Mouse (Mus musculus): ENCODE measurements at regions not wholly inside any gene's neighbourhood (a gene's known extent, or its start where the extent isn't known, plus 50 kb on each side); places are given as distances from the start of the nearest gene placed in this dataset.
A peak's percentile ranks its signal among the peaks of the same experiment; 100 is the strongest.
"Not testable (repeated sequence)": the region's sequence is repeated elsewhere in the genome, so short reads cannot be mapped to it uniquely, and the experiment has no call there.

GRCm38 (mm10) chr4:131432591-131433177 is 405.4 kb downstream of the Ptpru start:
- H3K27ac ChIP-seq (ENCODE audit: low read depth, low read length): no peak overlapping the region
- H3K4me3 ChIP-seq (ENCODE audit: low read depth, low read length): no peak overlapping the region
- no peaks in the 10 kb centered on the region for H3K9me3 ChIP-seq (ENCODE audit: low read length)
- H3K4me2 ChIP-seq (ENCODE audit: low read depth): no peak overlapping the region
- DNase-seq (no peak), ATAC-seq (peak; percentile 27; the same call in 1 of the 2 replicates)
- H3K4me1 ChIP-seq (ENCODE audit: insufficient read depth): 0 out of 2 replicates have a peak, but pooled peaks cover 19% of the 10 kb centered on the region
- H3K36me3 ChIP-seq (ENCODE audit: insufficient read depth): no peaks in the 10 kb centered on the region
- no peaks in the 10 kb centered on the region for H3K27me3 ChIP-seq (ENCODE audit: insufficient read depth, low read length)
- H3K9ac ChIP-seq: 0 out of 2 replicates have a peak overlapping the region, but pooled peaks have one; percentile 6
- 20% methylated on average over 13 of the region's 13 CpGs for WGBS
- TF ChIP-seq CTCF (IDR thresholded peaks at IDR 0.05; ENCODE audit: low read depth): no peak

GRCm38 (mm10) chr4:131435222-131435621 is 402.9 kb downstream of the Ptpru start:
- no peak for TF ChIP-seq CTCF (IDR thresholded peaks at IDR 0.05; ENCODE audit: low read depth)
- H3K27me3 ChIP-seq (ENCODE audit: insufficient read depth, low read length): no peaks in the 10 kb centered on the region
- WGBS: 82% methylated on average over 12 of the region's 12 CpGs

GRCm38 (mm10) chr4:131438403-131438802 is 399.7 kb downstream of the Ptpru start:
- Histone ChIP-seq H3K4me2 (ENCODE audit: low read depth) (no peak overlapping the region), H3K4me3 (ENCODE audit: low read depth, low read length) (no peak overlapping the region), H3K27me3 (ENCODE audit: insufficient read depth, low read length) (no peaks in the 10 kb centered on the region), H3K27ac (ENCODE audit: low read depth, low read length) (no peak overlapping the region), H3K36me3 (ENCODE audit: insufficient read depth) (no peaks in the 10 kb centered on the region), H3K4me1 (ENCODE audit: insufficient read depth) (no peaks in the 10 kb centered on the region), H3K9me3 (ENCODE audit: low read length) (no peaks in the 10 kb centered on the region), H3K9ac (no peak overlapping the region)
- no peak for TF ChIP-seq CTCF (IDR thresholded peaks at IDR 0.05; ENCODE audit: low read depth)
- DNase-seq: no peak
- 90% methylated on average over 2 of the region's 2 CpGs for WGBS
- ATAC-seq: no peak

More at GRCm38 (mm10) chr4:131435222-131435621, 402.9 kb downstream of the Ptpru start:
- Histone ChIP-seq H3K4me2 (ENCODE audit: low read depth) (no peak overlapping the region), H3K9me3 (ENCODE audit: low read length) (no peaks in the 10 kb centered on the region), H3K27ac (ENCODE audit: low read depth, low read length) (no peak overlapping the region), H3K4me1 (ENCODE audit: insufficient read depth) (0 out of 2 replicates have a peak, but pooled peaks cover 8% of the 10 kb centered on the region), H3K9ac (no peak overlapping the region), H3K36me3 (ENCODE audit: insufficient read depth) (no peaks in the 10 kb centered on the region), H3K4me3 (ENCODE audit: low read depth, low read length) (no peak overlapping the region)
- DNase-seq (no peak), ATAC-seq (no peak)

- ATAC-seq (no peak), DNase-seq (no peak)
- Histone ChIP-seq H3K36me3 (ENCODE audit: insufficient read depth) (no peaks in the 10 kb centered on the region), H3K9me3 (ENCODE audit: low read length) (no peaks in the 10 kb centered on the region), H3K4me2 (ENCODE audit: low read depth) (no peak overlapping the region), H3K4me3 (ENCODE audit: low read depth, low read length) (no peak overlapping the region), H3K4me1 (ENCODE audit: insufficient read depth) (no peaks in the 10 kb centered on the region), H3K27ac (ENCODE audit: low read depth, low read length) (no peak overlapping the region), H3K27me3 (ENCODE audit: insufficient read depth, low read length) (no peaks in the 10 kb centered on the region), H3K9ac (no peak overlapping the region)
- no peak for TF ChIP-seq CTCF (IDR thresholded peaks at IDR 0.05; ENCODE audit: low read depth)
- WGBS: 43% methylated on average over 2 of the region's 2 CpGs
Observed at GRCm38 (mm10) chr4:131438883-131439282, 399.2 kb downstream of the Ptpru start.

GRCm38 (mm10) chr4:131440845-131441244 is 397.2 kb downstream of the Ptpru start:
- WGBS: 69% methylated on average over 3 of the region's 3 CpGs
- Histone ChIP-seq H3K36me3 (ENCODE audit: insufficient read depth) (no peaks in the 10 kb centered on the region), H3K4me3 (ENCODE audit: low read depth, low read length) (no peak overlapping the region), H3K27me3 (ENCODE audit: insufficient read depth, low read length) (no peaks in the 10 kb centered on the region), H3K9ac (no peak overlapping the region), H3K27ac (ENCODE audit: low read depth, low read length) (no peak overlapping the region), H3K4me1 (ENCODE audit: insufficient read depth) (no peaks in the 10 kb centered on the region), H3K4me2 (ENCODE audit: low read depth) (no peak overlapping the region), H3K9me3 (ENCODE audit: low read length) (no peaks in the 10 kb centered on the region)
- ATAC-seq (no peak), DNase-seq (no peak)
- TF ChIP-seq CTCF (IDR thresholded peaks at IDR 0.05; ENCODE audit: low read depth): no peak

GRCm38 (mm10) chr4:131443518-131443917 is 394.6 kb downstream of the Ptpru start:
- no peak overlapping the region for H3K4me2 ChIP-seq (ENCODE audit: low read depth)
- no peak overlapping the region for H3K27ac ChIP-seq (ENCODE audit: low read depth, low read length)
- H3K27me3 ChIP-seq (ENCODE audit: insufficient read depth, low read length): no peaks in the 10 kb centered on the region
- H3K9me3 ChIP-seq (ENCODE audit: low read length): no peaks in the 10 kb centered on the region
- DNase-seq (no peak), ATAC-seq (no peak)
- WGBS: 71% methylated on average over 2 of the region's 2 CpGs
- no peaks in the 10 kb centered on the region for H3K36me3 ChIP-seq (ENCODE audit: insufficient read depth)
- no peak overlapping the region for H3K9ac ChIP-seq
- no peak overlapping the region for H3K4me3 ChIP-seq (ENCODE audit: low read depth, low read length)
- no peaks in the 10 kb centered on the region for H3K4me1 ChIP-seq (ENCODE audit: insufficient read depth)
- TF ChIP-seq CTCF (IDR thresholded peaks at IDR 0.05; ENCODE audit: low read depth): no peak

GRCm38 (mm10) chr4:131450296-131450695 is 387.8 kb downstream of the Ptpru start:
- 85% methylated on average over 1 of the region's 1 CpGs for WGBS
- not testable (repeated sequence) for H3K9me3 ChIP-seq (ENCODE audit: low read length); H3K27me3 ChIP-seq (ENCODE audit: insufficient read depth, low read length); H3K4me1 ChIP-seq (ENCODE audit: insufficient read depth); DNase-seq; H3K36me3 ChIP-seq (ENCODE audit: insufficient read depth); H3K4me3 ChIP-seq (ENCODE audit: low read depth, low read length); H3K9ac ChIP-seq; H3K4me2 ChIP-seq (ENCODE audit: low read depth); H3K27ac ChIP-seq (ENCODE audit: low read depth, low read length); ATAC-seq

Data from forebrain, postnatal 0 days (tissue).